Mouse (Mus musculus): ENCODE measurements around the gene Jmjd8.

DNA sequence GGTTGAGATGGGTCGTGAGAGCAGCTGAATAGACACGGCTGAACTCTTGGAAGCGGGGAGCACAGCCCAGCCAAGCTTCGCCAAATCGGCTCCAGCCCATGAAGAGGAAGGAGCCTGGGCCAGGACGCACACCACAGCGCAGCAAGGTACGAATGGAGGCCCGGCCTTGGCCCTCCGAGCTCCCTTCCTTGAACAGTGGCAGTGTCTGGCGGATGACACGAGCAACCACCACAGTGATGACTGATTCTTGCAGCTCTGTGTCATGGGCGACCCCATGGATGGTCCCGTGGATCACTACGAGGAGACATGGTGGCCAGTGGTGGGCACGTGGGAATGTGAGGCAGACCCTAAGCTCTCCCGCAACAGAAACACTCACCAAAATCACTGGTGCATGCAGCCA lies 33.7 kb upstream of the Jmjd8 start:
- no peak for TF ChIP-seq CTCF (IDR thresholded peaks at IDR 0.05; ENCODE audit: control insufficient read depth, insufficient read depth, low read length)
- TF ChIP-seq POLR2A (IDR thresholded peaks at IDR 0.05; ENCODE audit: borderline replicate concordance, control insufficient read depth, low read depth, low read length): peak; percentile 15; the same call in 1 of the 2 replicates
